Mouse (Mus musculus): ENCODE results near the gene Jak2. TPM values are rescaled to one million over a fixed set of nuclear protein-coding genes. Genes with fewer than 3 reads are reported as not detected.

Gene Jak2
- polyA plus RNA-seq, 1 experiment, result 37.4 TPM

GRCm38 (mm10) chr19:29354895-29355877, 103.6 kb downstream of the Jak2 start:
- no peak overlapping the region for H3K27ac ChIP-seq (ENCODE audit: insufficient read depth, low read length)

GRCm38 (mm10) chr19:29356281-29356680, 104.7 kb downstream of the Jak2 start:
- no peak for TF ChIP-seq CTCF (IDR thresholded peaks at IDR 0.05; ENCODE audit: borderline replicate concordance, insufficient read depth, low read length)
- no peak for TF ChIP-seq POLR2A (IDR thresholded peaks at IDR 0.05; ENCODE audit: low read depth, low read length)
- Histone ChIP-seq H3K4me3 (ENCODE audit: insufficient read depth, low read length) (no peak overlapping the region), H3K27ac (ENCODE audit: insufficient read depth, low read length) (no peak overlapping the region), H3K4me1 (ENCODE audit: control insufficient read depth, insufficient read depth, low read length) (no peaks in the 10 kb centered on the region)

More at GRCm38 (mm10) chr19:29354895-29355877, 103.6 kb downstream of the Jak2 start:
- H3K4me3 ChIP-seq (ENCODE audit: insufficient read depth, low read length), result no peak overlapping the region; the same call in 1 of the 2 replicates
- TF ChIP-seq CTCF (IDR thresholded peaks at IDR 0.05; ENCODE audit: borderline replicate concordance, insufficient read depth, low read length) (peak; percentile 96), POLR2A (IDR thresholded peaks at IDR 0.05; ENCODE audit: low read depth, low read length) (no peak)
- H3K4me1 ChIP-seq (ENCODE audit: control insufficient read depth, insufficient read depth, low read length), result no peaks in the 10 kb centered on the region

- no peak overlapping the region for H3K4me3 ChIP-seq (ENCODE audit: insufficient read depth, low read length)
- no peak for TF ChIP-seq CTCF (IDR thresholded peaks at IDR 0.05; ENCODE audit: borderline replicate concordance, insufficient read depth, low read length)
- no peak overlapping the region for H3K27ac ChIP-seq (ENCODE audit: insufficient read depth, low read length)
- H3K4me1 ChIP-seq (ENCODE audit: control insufficient read depth, insufficient read depth, low read length), result no peaks in the 10 kb centered on the region; the same call in 1 of the 2 replicates
Measured at GRCm38 (mm10) chr19:29360251-29360650, 108.6 kb downstream of the Jak2 start.

GRCm38 (mm10) chr19:29361468-29362130, 110.0 kb downstream of the Jak2 start:
- TF ChIP-seq CTCF (IDR thresholded peaks at IDR 0.05; ENCODE audit: borderline replicate concordance, insufficient read depth, low read length) (no peak), POLR2A (IDR thresholded peaks at IDR 0.05; ENCODE audit: low read depth, low read length) (peak; percentile 87)
- H3K4me3 ChIP-seq (ENCODE audit: insufficient read depth, low read length), result peak overlapping the region; percentile 73
- no peak overlapping the region for H3K27ac ChIP-seq (ENCODE audit: insufficient read depth, low read length)
- no peaks in the 10 kb centered on the region; the same call in 1 of the 2 replicates for H3K4me1 ChIP-seq (ENCODE audit: control insufficient read depth, insufficient read depth, low read length)

- TF ChIP-seq POLR2A (IDR thresholded peaks at IDR 0.05; ENCODE audit: low read depth, low read length) (no peak), CTCF (IDR thresholded peaks at IDR 0.05; ENCODE audit: borderline replicate concordance, insufficient read depth, low read length) (no peak)
- Histone ChIP-seq H3K4me1 (ENCODE audit: control insufficient read depth, insufficient read depth, low read length) (no peaks in the 10 kb centered on the region; the same call in 1 of the 2 replicates), H3K27ac (ENCODE audit: insufficient read depth, low read length) (no peak overlapping the region), H3K4me3 (ENCODE audit: insufficient read depth, low read length) (peak overlapping the region; percentile 73)
Measured at GRCm38 (mm10) chr19:29362173-29362930, 110.7 kb downstream of the Jak2 start.

Other genes starting within 250 kb of the Jak2 start
- 56.1 and 62.0 TPM in 2 replicates for gene Ak3, start 203.9 kb upstream of the Jak2 start, polyA plus RNA-seq (2011; ENCODE audit: insufficient read length, low read depth, missing spikeins)
- 17.0 and 17.2 TPM in 2 replicates for gene Rcl1, start 150.5 kb upstream of the Jak2 start, polyA plus RNA-seq (2011; ENCODE audit: insufficient read length, low read depth, missing spikeins)
- gene Insl6, start 73.5 kb downstream of the Jak2 start, polyA plus RNA-seq (2011; ENCODE audit: insufficient read length, low read depth, missing spikeins), result 4.3 and 5.3 TPM in 2 replicates
- 0.68 TPM in 1 of 2 replicates, not detected in the other for gene Rln1, start 82.8 kb downstream of the Jak2 start, polyA plus RNA-seq (2011; ENCODE audit: insufficient read length, low read depth, missing spikeins)
- 57.9 and 65.1 TPM in 2 replicates for gene Plgrkt, start 115.6 kb downstream of the Jak2 start, polyA plus RNA-seq (2011; ENCODE audit: insufficient read length, low read depth, missing spikeins)
- 1.1 and 1.2 TPM in 2 replicates for gene Cd274, start 115.6 kb downstream of the Jak2 start, polyA plus RNA-seq (2011; ENCODE audit: insufficient read length, low read depth, missing spikeins)
- not detected in 2 replicates for gene Pdcd1lg2, start 159.1 kb downstream of the Jak2 start, polyA plus RNA-seq (2011; ENCODE audit: insufficient read length, low read depth, missing spikeins)